Mouse (Mus musculus) thymus, adult 2 months (tissue): Measurements from ENCODE around the gene Col28a1.

Experiments
- CTCF ChIP-seq: fragments of 200-500 bp; IDR thresholded peaks from 2 replicates; pipeline ENCODE4 v1.5.1; 2012; ENCODE audit warnings: mild to moderate bottlenecking, control low read depth, low read length, moderate library complexity, borderline replicate concordance; ENCODE audit not compliant: control insufficient read depth, poor library complexity, insufficient read depth; ENCODE audit errors: extremely low read depth
- POLR2A ChIP-seq: fragments of 200-500 bp; IDR thresholded peaks from 2 replicates; pipeline ENCODE4 v1.6.1; 2012; ENCODE audit warnings: mild to moderate bottlenecking, low read length, control low read depth, moderate library complexity; ENCODE audit not compliant: control insufficient read depth, poor library complexity, insufficient read depth; ENCODE audit errors: extremely low read depth

DNA sequence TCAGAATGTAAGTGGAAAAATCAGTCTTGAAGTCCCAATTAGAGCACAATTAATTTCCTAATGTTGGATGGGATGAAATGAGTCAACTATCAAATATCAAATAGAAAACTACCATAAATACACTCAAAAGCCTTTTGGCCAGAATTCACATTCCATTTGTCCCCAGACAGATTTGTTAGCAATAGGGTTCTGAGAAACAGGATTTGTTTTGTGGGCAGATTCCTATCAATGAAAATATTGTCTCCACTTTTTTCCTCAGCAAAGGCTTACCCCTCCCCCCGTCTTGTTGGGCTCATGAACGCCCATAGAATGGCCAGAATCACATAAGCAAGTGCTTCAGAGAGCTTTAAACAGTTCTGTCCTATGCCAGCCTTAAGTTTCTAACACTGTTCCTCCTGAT lies 32.4 kb downstream of the Col28a1 start:
- TF ChIP-seq POLR2A (no peak), CTCF (no peak)
